Mouse (Mus musculus): ENCODE results near the gene Psmg3. TPM values are rescaled to one million over a fixed set of nuclear protein-coding genes. Genes with fewer than 3 reads are reported as not detected.

Psmg3 gene
- polyA plus RNA-seq, 2 experiments from 2014 or later, result 46.1 to 52.5 TPM

DNA sequence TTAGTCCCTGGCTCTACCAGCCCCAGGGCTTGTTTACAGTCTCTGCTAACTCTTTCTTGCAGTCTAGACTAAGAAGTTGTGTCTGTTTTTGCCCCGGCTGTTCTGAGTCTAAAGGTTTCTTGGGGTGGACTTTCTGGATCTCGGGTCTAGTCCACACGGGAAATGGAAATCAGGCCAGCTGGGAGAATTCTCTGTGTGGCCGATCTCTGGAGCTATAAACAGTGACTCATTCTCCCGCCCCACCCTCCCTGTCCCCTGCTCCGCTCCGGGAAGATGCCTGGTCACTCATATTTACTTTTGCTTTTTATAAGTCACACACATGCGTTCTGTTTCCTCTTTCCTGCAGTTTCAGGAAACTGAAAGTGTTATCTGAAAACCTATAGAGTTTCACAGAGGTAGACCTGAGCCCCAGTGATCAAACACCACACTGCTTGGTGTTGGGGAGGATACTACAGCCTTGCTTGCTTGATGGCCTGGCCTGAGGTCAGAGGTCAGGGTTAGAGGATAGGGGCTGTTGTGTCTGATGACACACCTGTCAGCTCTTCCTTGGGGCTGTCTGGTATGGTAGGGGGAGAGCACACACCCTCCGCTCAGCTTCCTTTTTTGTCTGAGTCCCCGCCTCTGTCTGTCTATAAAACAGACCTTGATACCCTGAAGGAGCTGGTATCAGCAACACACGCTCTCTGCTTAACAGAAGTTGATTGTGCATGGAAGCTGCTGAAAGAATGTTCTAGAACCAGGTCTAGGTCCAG lies 33.2 kb downstream of the Psmg3 start:
- ATAC-seq, result no peak

DNA sequence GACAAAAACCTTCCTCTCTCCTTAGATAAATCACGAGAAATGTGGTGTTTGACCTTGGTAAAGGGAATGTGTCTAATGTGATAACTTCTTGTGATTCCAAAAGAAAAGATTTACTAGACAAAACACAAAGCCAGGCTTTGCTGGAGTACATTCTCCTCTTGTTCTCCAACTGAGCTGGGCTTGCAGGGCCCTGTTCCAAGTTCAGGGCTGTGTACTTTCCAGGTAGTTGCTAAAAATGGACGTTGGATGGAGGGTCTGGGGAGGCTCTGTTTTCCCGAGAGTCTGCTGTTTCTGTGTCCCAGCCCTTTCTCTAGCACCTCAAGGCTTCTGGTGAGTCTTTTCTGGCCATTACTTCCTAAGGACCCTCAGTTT lies 33.7 kb downstream of the Psmg3 start:
- no peak for ATAC-seq

DNA sequence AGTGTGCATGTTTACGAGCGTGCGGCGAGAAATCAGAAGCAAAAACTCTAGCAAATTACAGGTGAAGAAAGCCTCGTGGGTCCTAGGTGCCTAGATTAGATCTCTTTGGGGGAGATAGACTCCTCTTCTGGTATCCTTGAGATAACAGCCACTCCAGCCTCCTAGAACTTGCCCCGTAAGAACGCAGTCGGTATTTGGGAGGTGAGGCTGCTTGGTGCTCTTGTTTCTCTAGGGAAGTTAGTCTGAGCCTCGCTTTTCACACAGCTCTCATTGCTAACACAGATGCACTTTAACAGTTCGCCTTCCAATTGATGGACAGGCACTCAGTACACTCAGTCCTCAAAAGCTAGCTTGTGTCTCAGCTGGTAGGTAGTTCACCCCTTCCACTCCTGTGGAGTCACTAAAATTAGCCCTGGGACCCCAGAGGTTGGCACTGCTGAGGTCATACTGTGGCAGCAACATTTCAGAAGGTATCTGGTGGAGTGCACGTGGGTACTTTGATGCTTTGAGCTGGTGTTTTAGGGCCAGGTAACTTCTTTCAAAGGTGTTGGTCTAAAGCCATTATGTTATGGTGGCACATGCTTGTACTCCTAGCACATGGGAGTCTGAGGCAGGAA lies 34.4 kb downstream of the Psmg3 start:
- peak; percentile 1 for ATAC-seq

DNA sequence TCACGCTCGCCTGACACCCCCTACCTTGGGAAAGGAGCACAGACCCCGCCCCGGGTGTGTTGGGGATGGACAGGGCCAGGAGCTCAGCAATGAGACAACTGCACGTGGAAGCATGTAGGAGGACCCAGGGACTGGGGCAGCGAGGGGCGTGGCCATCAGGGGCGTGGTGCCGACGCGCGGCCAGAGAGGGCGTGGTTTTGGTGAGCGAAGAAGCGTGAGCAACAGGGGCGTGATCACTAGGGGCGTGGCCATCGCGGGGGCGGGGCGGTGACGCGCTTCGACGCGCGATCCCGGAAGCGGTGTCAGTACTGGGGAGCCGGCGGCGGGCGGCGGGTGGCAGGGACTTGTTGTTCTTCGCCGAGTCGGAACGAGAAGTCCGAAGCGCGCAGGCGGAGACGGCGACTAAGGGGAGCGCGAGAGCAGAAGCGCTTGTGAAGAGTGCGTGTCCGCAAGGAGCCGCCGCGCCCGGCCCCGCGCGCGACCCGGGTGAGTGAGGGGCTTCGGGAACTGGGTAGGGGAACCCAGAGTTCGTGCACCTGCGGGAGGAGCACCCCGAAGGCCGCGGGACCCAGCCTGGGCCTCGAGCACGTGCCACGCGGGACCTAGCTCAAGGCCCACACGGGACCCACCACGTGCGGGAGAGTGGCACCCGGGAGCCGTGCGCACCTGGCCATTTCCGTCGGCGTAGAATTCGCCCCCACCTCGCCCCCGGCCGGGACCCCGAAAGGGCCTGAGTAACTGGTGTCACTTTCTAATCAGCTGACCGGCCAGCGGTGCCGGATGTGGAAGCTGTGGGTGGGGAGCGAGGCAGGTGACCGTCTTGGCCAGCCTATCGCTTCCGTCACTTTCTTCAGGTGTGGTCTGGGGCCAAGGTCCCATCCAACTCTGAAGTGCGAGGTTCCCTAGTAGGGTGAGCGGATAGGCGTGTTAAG lies 35.2 kb downstream of the Psmg3 start, which contains the start of gene Mafk:
TSS of gene Mafk (plus strand) at position 287 of the 932 bp plus-strand sequence.
- peak; percentile 76 for ATAC-seq

DNA sequence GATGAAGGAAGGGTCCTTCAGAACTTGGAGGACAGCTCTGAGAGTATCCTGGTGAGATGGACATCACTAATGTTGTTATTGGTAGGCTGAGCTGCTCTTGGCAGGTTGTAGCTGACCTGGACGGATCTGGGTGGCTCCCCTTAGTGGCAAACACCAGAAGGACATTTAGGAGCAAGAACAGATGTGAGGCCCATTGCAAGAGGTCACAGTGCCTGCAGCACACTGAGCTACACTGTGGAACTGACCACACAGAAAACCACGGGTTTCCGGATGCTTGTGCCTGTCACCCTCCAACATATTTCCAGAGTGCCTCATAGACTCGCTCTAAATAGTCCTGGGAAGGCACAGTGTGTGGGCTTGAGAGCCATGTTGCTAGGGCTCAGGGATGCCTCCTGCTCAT lies 37.2 kb downstream of the Psmg3 start:
- no peak for ATAC-seq

DNA sequence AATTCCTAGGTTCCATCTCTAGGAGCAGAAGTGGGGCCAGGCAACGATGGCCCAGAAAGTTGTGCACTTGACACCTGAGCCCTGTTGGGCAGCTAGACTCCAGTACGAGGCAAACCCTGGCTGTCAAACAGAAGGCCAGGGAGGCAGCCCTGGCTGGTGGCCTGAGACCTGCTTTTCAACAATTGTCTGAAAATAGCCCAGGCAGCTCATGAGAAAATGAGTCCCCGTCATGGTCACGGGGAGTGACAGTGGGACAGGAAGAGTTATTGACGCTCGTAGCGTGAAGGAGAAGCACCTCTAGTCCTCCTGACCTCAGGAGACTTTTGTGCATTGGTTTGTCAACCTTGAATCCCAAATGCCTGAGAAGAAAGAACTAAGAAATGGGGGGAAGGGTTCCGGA lies 45.3 kb downstream of the Psmg3 start:
- no peak for ATAC-seq

DNA sequence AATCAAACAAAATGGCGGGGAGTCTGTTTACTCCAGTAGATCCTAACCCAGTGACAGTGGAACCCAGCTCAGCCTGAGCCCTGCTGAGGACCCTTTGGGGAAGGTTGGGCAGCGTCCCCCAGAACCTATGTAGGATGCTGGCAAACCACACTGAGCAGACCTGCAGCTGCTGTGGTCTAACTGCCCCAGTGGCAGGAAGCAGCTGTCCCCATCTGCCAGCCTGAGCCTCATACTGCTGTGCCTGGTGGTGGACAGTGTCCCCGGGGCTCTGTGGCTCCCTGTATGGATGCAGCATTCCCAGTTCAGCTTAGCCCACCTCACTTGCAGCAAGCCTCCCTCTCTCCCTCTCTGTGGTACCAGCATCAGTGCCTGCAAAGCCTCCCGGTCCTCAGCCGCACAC lies 49.7 kb downstream of the Psmg3 start:
- no peak for ATAC-seq

DNA sequence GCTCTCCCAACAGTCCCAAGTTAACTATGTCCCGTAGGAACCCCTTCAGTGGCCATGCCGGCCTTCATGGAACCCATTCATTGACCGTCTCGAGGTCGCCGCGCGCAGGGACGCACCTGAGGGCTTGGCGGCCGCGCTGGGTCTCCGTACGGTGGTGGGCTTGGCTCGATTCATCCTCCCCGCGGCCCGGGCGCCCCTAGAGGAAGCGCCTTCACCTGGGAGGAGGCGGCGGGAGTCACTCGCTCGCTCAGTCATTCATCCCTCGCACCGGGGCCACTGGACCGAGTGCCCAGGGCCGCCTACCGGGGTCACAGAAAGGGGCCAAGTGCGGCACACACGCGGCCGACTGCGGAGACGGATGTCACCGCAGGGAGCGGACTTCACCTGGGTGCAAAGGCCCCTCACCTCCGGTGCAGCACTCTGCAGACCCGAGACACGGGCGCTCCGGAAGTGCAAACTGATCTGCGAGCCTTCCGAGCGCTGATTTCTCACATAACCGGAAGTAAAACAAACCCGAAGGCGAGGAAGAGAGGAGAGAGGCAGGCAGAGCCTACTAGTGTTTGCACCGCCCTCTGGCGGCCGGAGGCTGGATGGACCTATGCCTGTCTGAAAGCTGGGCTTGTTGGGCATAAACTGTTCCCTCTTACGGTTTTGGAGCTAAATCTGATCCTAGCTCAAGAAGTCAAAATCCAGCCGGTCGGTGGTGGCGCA lies 51.3 kb downstream of the Psmg3 start, which contains the start of gene Ints1:
TSS of gene Ints1 (minus strand) at position 459 of the 711 bp plus-strand sequence.
- ATAC-seq, result peak; percentile 95

Other genes with a start within 250 kb of the Psmg3 start
- not detected for gene Micall2, start 90.5 kb downstream of the Psmg3 start, polyA plus RNA-seq (2017; shearing (Covaris generic))
- 10 to 100 TPM; 15.6 to 16.7 TPM for gene Ints1, start 51.2 kb downstream of the Psmg3 start, polyA plus RNA-seq (2017; shearing (Covaris generic))
- gene Mafk, start 35.4 kb downstream of the Psmg3 start, polyA plus RNA-seq (2017; shearing (Covaris generic)), result 10 to 100 TPM; 10.4 to 16.7 TPM
- under 1 TPM in 1 of 2 experiments, not detected in 1; 0.24 TPM for gene Tmem184a, start 7.0 kb downstream of the Psmg3 start, polyA plus RNA-seq (2017; shearing (Covaris generic))
- gene Gm26938, start 478 bp downstream of the Psmg3 start, polyA plus RNA-seq (2017; shearing (Covaris generic)), result not detected
- not detected for gene Elfn1, start 81.1 kb upstream of the Psmg3 start, polyA plus RNA-seq (2017; shearing (Covaris generic))